Mouse (Mus musculus): ENCODE results near the gene Ror1.

Ror1 gene

GRCm38 (mm10) chr4:100386272-100386988 lies 290.8 kb downstream of the Ror1 start:
- DNase-seq (ENCODE audit: low spot score in 2 of 2), result no peak

- no peak for DNase-seq (ENCODE audit: low spot score in 2 of 2)
These were observed 294.8 kb downstream of the Ror1 start for GRCm38 (mm10) chr4:100390436-100390835.

GRCm38 (mm10) chr4:100391021-100391420 lies 295.4 kb downstream of the Ror1 start:
- no peak for DNase-seq (ENCODE audit: low spot score in 2 of 2)

- no peak for DNase-seq (ENCODE audit: low spot score in 2 of 2)
These were observed 297.9 kb downstream of the Ror1 start for GRCm38 (mm10) chr4:100393374-100394061.

- DNase-seq (ENCODE audit: low spot score in 2 of 2), result no peak
These were observed 299.8 kb downstream of the Ror1 start for GRCm38 (mm10) chr4:100395407-100395806.

GRCm38 (mm10) chr4:100398079-100398478 lies 302.5 kb downstream of the Ror1 start:
- DNase-seq (ENCODE audit: low spot score in 2 of 2), result no peak

- DNase-seq (ENCODE audit: low spot score in 2 of 2), result no peak
These were observed 305.5 kb downstream of the Ror1 start for GRCm38 (mm10) chr4:100401078-100401477.

GRCm38 (mm10) chr4:100401581-100402470 lies 306.2 kb downstream of the Ror1 start:
- DNase-seq (ENCODE audit: low spot score in 2 of 2), result no peak

- DNase-seq (ENCODE audit: low spot score in 2 of 2), result peak in 1 of 2 experiments; percentile 31
These were observed 311.8 kb downstream of the Ror1 start for GRCm38 (mm10) chr4:100407261-100407874.

- DNase-seq (ENCODE audit: low spot score in 2 of 2), result no peak
These were observed 313.9 kb downstream of the Ror1 start for GRCm38 (mm10) chr4:100409521-100409920.

- DNase-seq (ENCODE audit: low spot score in 2 of 2), result no peak
These were observed 316.4 kb downstream of the Ror1 start for GRCm38 (mm10) chr4:100411841-100412539.

GRCm38 (mm10) chr4:100422756-100423155 lies 327.2 kb downstream of the Ror1 start:
- no peak for DNase-seq (ENCODE audit: low spot score in 2 of 2)

GRCm38 (mm10) chr4:100426101-100426500 lies 330.5 kb downstream of the Ror1 start:
- DNase-seq (ENCODE audit: low spot score in 2 of 2), result no peak

GRCm38 (mm10) chr4:100429371-100429900 lies 333.8 kb downstream of the Ror1 start:
- DNase-seq (ENCODE audit: low spot score in 2 of 2), result no peak

- DNase-seq (ENCODE audit: low spot score in 2 of 2), result no peak
These were observed 339.9 kb downstream of the Ror1 start for GRCm38 (mm10) chr4:100435281-100436168.

GRCm38 (mm10) chr4:100436169-100436547 lies 340.6 kb downstream of the Ror1 start:
- no peak for DNase-seq (ENCODE audit: low spot score in 2 of 2)

- DNase-seq (ENCODE audit: low spot score in 2 of 2), result no peak
These were observed 351.3 kb downstream of the Ror1 start for GRCm38 (mm10) chr4:100446897-100447296.

- no peak for DNase-seq (ENCODE audit: low spot score in 2 of 2)
These were observed 367.0 kb downstream of the Ror1 start for GRCm38 (mm10) chr4:100462493-100463120.

GRCm38 (mm10) chr4:100478592-100479321 lies 383.2 kb downstream of the Ror1 start, which contains the start of gene Ube2u:
Gene Ube2u, plus strand, starts transcription at chr4:100478849.
- no peak for DNase-seq (ENCODE audit: low spot score in 2 of 2)
